Mouse (Mus musculus): Measurements from ENCODE around the gene Gls. TPM values are rescaled to one million over a fixed set of nuclear protein-coding genes. Genes with fewer than 3 reads are reported as not detected.

The Gls gene
- polyA plus RNA-seq, 1 experiment from 2014 or later, result 20.8 TPM

GRCm38 (mm10) chr1:52264290-52264689 lies 31.3 kb upstream of the Gls start:
- WGBS, result 47% methylated on average over 3 of the region's 3 CpGs
- no peaks in the 10 kb centered on the region for H3K36me3 ChIP-seq

GRCm38 (mm10) chr1:52260354-52261090 lies 27.5 kb upstream of the Gls start:
- Histone ChIP-seq H3K4me2 (replicated peaks) (no peak overlapping the region), H3K27ac (replicated peaks) (no peak overlapping the region), H3K9me3 (replicated peaks) (no peaks in the 10 kb centered on the region), H3K27me3 (no peaks in the 10 kb centered on the region), H3K36me3 (no peaks in the 10 kb centered on the region), H3K9ac (no peak overlapping the region), H3K4me1 (no peaks in the 10 kb centered on the region), H3K4me3 (replicated peaks) (no peak overlapping the region)
- WGBS, result 94% methylated on average over 4 of the region's 4 CpGs
- ATAC-seq (ENCODE audit: insufficient number of reproducible peaks, low FRiP score, low TSS enrichment, low read depth), result no peak

More at GRCm38 (mm10) chr1:52264290-52264689, 31.3 kb upstream of the Gls start:
- no peak overlapping the region for H3K9ac ChIP-seq
- no peak for ATAC-seq (ENCODE audit: insufficient number of reproducible peaks, low FRiP score, low TSS enrichment, low read depth)
- no peaks in the 10 kb centered on the region for H3K9me3 ChIP-seq (replicated peaks)
- no peak overlapping the region for H3K4me3 ChIP-seq (replicated peaks)
- H3K27ac ChIP-seq (replicated peaks), result no peak overlapping the region
- no peak overlapping the region for H3K4me2 ChIP-seq (replicated peaks)
- H3K27me3 ChIP-seq, result no peaks in the 10 kb centered on the region
- H3K4me1 ChIP-seq, result no peaks in the 10 kb centered on the region

- Histone ChIP-seq H3K27me3 (no peaks in the 10 kb centered on the region), H3K9ac (no peak overlapping the region), H3K4me3 (replicated peaks) (no peak overlapping the region), H3K4me2 (replicated peaks) (no peak overlapping the region), H3K36me3 (no peaks in the 10 kb centered on the region), H3K4me1 (0 out of 2 replicates have a peak, but pooled peaks cover 4% of the 10 kb centered on the region), H3K9me3 (replicated peaks) (no peaks in the 10 kb centered on the region), H3K27ac (replicated peaks) (no peak overlapping the region)
- ATAC-seq (ENCODE audit: insufficient number of reproducible peaks, low FRiP score, low TSS enrichment, low read depth), result no peak
- 77% methylated on average over 9 of the region's 9 CpGs for WGBS
These were observed 25.1 kb upstream of the Gls start for GRCm38 (mm10) chr1:52258006-52258749.

GRCm38 (mm10) chr1:52256916-52257315 lies 23.9 kb upstream of the Gls start:
- H3K4me1 ChIP-seq, result 0 out of 2 replicates have a peak, but pooled peaks cover 4% of the 10 kb centered on the region
- H3K4me3 ChIP-seq (replicated peaks), result no peak overlapping the region
- H3K36me3 ChIP-seq, result no peaks in the 10 kb centered on the region
- H3K27ac ChIP-seq (replicated peaks), result no peak overlapping the region
- no peak overlapping the region for H3K9ac ChIP-seq
- 90% methylated on average over 4 of the region's 4 CpGs for WGBS
- no peak overlapping the region for H3K4me2 ChIP-seq (replicated peaks)
- H3K9me3 ChIP-seq (replicated peaks), result no peaks in the 10 kb centered on the region
- no peaks in the 10 kb centered on the region for H3K27me3 ChIP-seq
- ATAC-seq (ENCODE audit: insufficient number of reproducible peaks, low FRiP score, low TSS enrichment, low read depth), result no peak

- Histone ChIP-seq H3K9me3 (replicated peaks) (no peaks in the 10 kb centered on the region), H3K36me3 (no peaks in the 10 kb centered on the region), H3K27me3 (no peaks in the 10 kb centered on the region), H3K9ac (no peak overlapping the region), H3K27ac (replicated peaks) (no peak overlapping the region), H3K4me2 (replicated peaks) (no peak overlapping the region), H3K4me1 (0 out of 2 replicates have a peak, but pooled peaks cover 4% of the 10 kb centered on the region), H3K4me3 (replicated peaks) (no peak overlapping the region)
- WGBS, result 82% methylated on average over 4 of the region's 4 CpGs
- ATAC-seq (ENCODE audit: insufficient number of reproducible peaks, low FRiP score, low TSS enrichment, low read depth), result no peak
These were observed 23.2 kb upstream of the Gls start for GRCm38 (mm10) chr1:52256194-52256593.

- no peaks in the 10 kb centered on the region for H3K9me3 ChIP-seq (replicated peaks)
- ATAC-seq (ENCODE audit: insufficient number of reproducible peaks, low FRiP score, low TSS enrichment, low read depth), result no peak
- H3K4me3 ChIP-seq (replicated peaks), result no peak overlapping the region
- no peak overlapping the region for H3K27ac ChIP-seq (replicated peaks)
- H3K4me1 ChIP-seq, result 0 out of 2 replicates have a peak, but pooled peaks cover 4% of the 10 kb centered on the region
- H3K4me2 ChIP-seq (replicated peaks), result no peak overlapping the region
- WGBS, result 46% methylated on average over 2 of the region's 2 CpGs
- no peaks in the 10 kb centered on the region for H3K27me3 ChIP-seq
- H3K9ac ChIP-seq, result no peak overlapping the region
- H3K36me3 ChIP-seq, result no peaks in the 10 kb centered on the region
These were observed 21.4 kb upstream of the Gls start for GRCm38 (mm10) chr1:52254411-52254810.

- Histone ChIP-seq H3K4me1 (0 out of 2 replicates have a peak, but pooled peaks cover 4% of the 10 kb centered on the region), H3K27me3 (no peaks in the 10 kb centered on the region), H3K9ac (no peak overlapping the region), H3K9me3 (replicated peaks) (no peaks in the 10 kb centered on the region), H3K4me3 (replicated peaks) (no peak overlapping the region), H3K4me2 (replicated peaks) (no peak overlapping the region), H3K27ac (replicated peaks) (no peak overlapping the region), H3K36me3 (no peaks in the 10 kb centered on the region)
- 60% methylated on average over 6 of the region's 6 CpGs for WGBS
- no peak; the same call in 1 of the 2 replicates for ATAC-seq (ENCODE audit: insufficient number of reproducible peaks, low FRiP score, low TSS enrichment, low read depth)
These were observed 20.4 kb upstream of the Gls start for GRCm38 (mm10) chr1:52253386-52253785.

- H3K4me1 ChIP-seq, result 0 out of 2 replicates have a peak, but pooled peaks cover 4% of the 10 kb centered on the region
- H3K9me3 ChIP-seq (replicated peaks), result no peaks in the 10 kb centered on the region
- H3K36me3 ChIP-seq, result no peaks in the 10 kb centered on the region
- H3K4me3 ChIP-seq (replicated peaks), result no peak overlapping the region
- no peaks in the 10 kb centered on the region for H3K27me3 ChIP-seq
- no peak overlapping the region for H3K27ac ChIP-seq (replicated peaks)
- no peak overlapping the region for H3K4me2 ChIP-seq (replicated peaks)
- ATAC-seq (ENCODE audit: insufficient number of reproducible peaks, low FRiP score, low TSS enrichment, low read depth), result no peak
- 58% methylated on average over 2 of the region's 2 CpGs for WGBS
- no peak overlapping the region for H3K9ac ChIP-seq
These were observed 19.4 kb upstream of the Gls start for GRCm38 (mm10) chr1:52252447-52252846.

- H3K36me3 ChIP-seq, result no peaks in the 10 kb centered on the region
- H3K9ac ChIP-seq, result no peak overlapping the region
- 0 out of 2 replicates have a peak, but pooled peaks cover 4% of the 10 kb centered on the region for H3K4me1 ChIP-seq
- no peak overlapping the region for H3K4me2 ChIP-seq (replicated peaks)
- H3K27ac ChIP-seq (replicated peaks), result no peak overlapping the region
- H3K27me3 ChIP-seq, result no peaks in the 10 kb centered on the region
- no peaks in the 10 kb centered on the region for H3K9me3 ChIP-seq (replicated peaks)
- WGBS, result 56% methylated on average over 7 of the region's 7 CpGs
- no peak for ATAC-seq (ENCODE audit: insufficient number of reproducible peaks, low FRiP score, low TSS enrichment, low read depth)
- H3K4me3 ChIP-seq (replicated peaks), result no peak overlapping the region
These were observed 18.2 kb upstream of the Gls start for GRCm38 (mm10) chr1:52251038-52251735.

- Histone ChIP-seq H3K27ac (replicated peaks) (no peak overlapping the region), H3K9me3 (replicated peaks) (no peaks in the 10 kb centered on the region), H3K4me3 (replicated peaks) (no peak overlapping the region), H3K9ac (no peak overlapping the region), H3K4me1 (0 out of 2 replicates have a peak, but pooled peaks cover 3% of the 10 kb centered on the region), H3K27me3 (no peaks in the 10 kb centered on the region), H3K4me2 (replicated peaks) (no peak overlapping the region), H3K36me3 (no peaks in the 10 kb centered on the region)
- 81% methylated on average over 3 of the region's 3 CpGs for WGBS
- ATAC-seq (ENCODE audit: insufficient number of reproducible peaks, low FRiP score, low TSS enrichment, low read depth), result no peak
These were observed 16.0 kb upstream of the Gls start for GRCm38 (mm10) chr1:52248899-52249556.

- Histone ChIP-seq H3K27ac (replicated peaks) (no peak overlapping the region), H3K27me3 (no peaks in the 10 kb centered on the region), H3K4me3 (replicated peaks) (no peak overlapping the region), H3K9me3 (replicated peaks) (no peaks in the 10 kb centered on the region), H3K4me2 (replicated peaks) (no peak overlapping the region), H3K9ac (no peak overlapping the region), H3K36me3 (no peaks in the 10 kb centered on the region), H3K4me1 (no peaks in the 10 kb centered on the region)
- no peak for ATAC-seq (ENCODE audit: insufficient number of reproducible peaks, low FRiP score, low TSS enrichment, low read depth)
- 35% methylated on average over 3 of the region's 3 CpGs for WGBS
These were observed 9.2 kb upstream of the Gls start for GRCm38 (mm10) chr1:52242270-52242669.
